ENCODE assay signal across 13 mouse cellular contexts in genomic region chr7:16916342-16917265, GRCm38 (mm10). TPM values are rescaled to one million over a fixed set of nuclear protein-coding genes. Genes with fewer than 3 reads are reported as not detected.
DNase-seq lines count a peak whose midpoint lies in the region; ATAC-seq and TF ChIP-seq lines count a peak whose summit lies in the region.
"Had no signal": no experiment of that assay in that cellular context is flagged by ENCODE, and none has a peak within 500 bp of the region (broad histone marks: within the 10 kb centered on the region; RNA-seq: fewer than 3 reads in every experiment).

No protein-coding gene starts in this region.

- peak; percentile 62 for DNase-seq in cerebellum, adult 11 months
- no peak for DNase-seq in hindbrain, postnatal 0 days (ENCODE audit: low spot score)
- DNase-seq in hindbrain, embryonic 11.5 days (ENCODE audit: low spot score) = no peak
- DNase-seq in liver, embryonic 14.5 days (ENCODE audit: low read depth in 3 of 3, low spot score in 3 of 3) = no peak
- DNase-seq in liver, embryonic 11.5 days (ENCODE audit: low spot score) = no peak
- peak; percentile 73 for DNase-seq in cerebellum, adult 11-12 months
- DNase-seq in ovary, postnatal 14 days (ENCODE audit: low spot score) = no peak
- DNase-seq: adrenal gland, postnatal 10 days; lung, adult 18-20 months; thymus, adult 2 months had no signal

- no peak overlapping the region for H3K4me2 ChIP-seq in hindbrain, postnatal 0 days (ENCODE audit: low read depth, low read length)
- no peak overlapping the region for H3K4me2 ChIP-seq in hindbrain, embryonic 11.5 days (replicated peaks; ENCODE audit: low read depth, low read length)
- H3K4me2 ChIP-seq in liver, embryonic 14.5 days (ENCODE audit: low read depth) = no peak overlapping the region
- H3K4me2 ChIP-seq in liver, embryonic 11.5 days = no peak overlapping the region
- H3K4me2 ChIP-seq: midbrain, embryonic 12.5 days had no signal

- no peak overlapping the region for H3K4me3 ChIP-seq in hindbrain, postnatal 0 days (ENCODE audit: low read length)
- H3K4me3 ChIP-seq in hindbrain, embryonic 11.5 days (ENCODE audit: low read depth, low read length) = no peak overlapping the region
- no peak overlapping the region for H3K4me3 ChIP-seq in liver, embryonic 14.5 days (ENCODE audit: insufficient read depth in 1 of 2, low read depth in 2 of 2, low read length in 2 of 2)
- H3K4me3 ChIP-seq in liver, embryonic 11.5 days (ENCODE audit: low read depth, low read length) = no peak overlapping the region
- H3K4me3 ChIP-seq: erythroblast, embryonic 14.5 days; midbrain, embryonic 12.5 days had no signal

- H3K36me3 ChIP-seq in hindbrain, postnatal 0 days (ENCODE audit: insufficient read depth, low read length) = peaks cover 41% of the 10 kb centered on the region
- H3K36me3 ChIP-seq in hindbrain, embryonic 11.5 days (ENCODE audit: control insufficient read depth, insufficient read depth, low read length) = peaks cover 11% of the 10 kb centered on the region
- peaks cover 40% of the 10 kb centered on the region for H3K36me3 ChIP-seq in liver, embryonic 14.5 days (replicated peaks; ENCODE audit: control insufficient read depth, insufficient read depth, low read depth)
- H3K36me3 ChIP-seq in liver, embryonic 11.5 days (ENCODE audit: control insufficient read depth, insufficient read depth, low read length) = peaks cover 48% of the 10 kb centered on the region

- peaks cover 22% of the 10 kb centered on the region for H3K4me1 ChIP-seq in hindbrain, postnatal 0 days (ENCODE audit: insufficient read depth, low read length)
- peaks cover 20% of the 10 kb centered on the region for H3K4me1 ChIP-seq in hindbrain, embryonic 11.5 days (replicated peaks; ENCODE audit: control insufficient read depth, insufficient read depth, low read length)
- H3K4me1 ChIP-seq in liver, embryonic 14.5 days (replicated peaks; ENCODE audit: control insufficient read depth in 2 of 2, insufficient read depth in 2 of 2, low read length in 1 of 2) = peaks cover 6 to 18% of the 10 kb centered on the region in 2 experiments; a peak in 3 of 4 replicates
- H3K4me1 ChIP-seq in liver, embryonic 11.5 days (replicated peaks; ENCODE audit: control insufficient read depth, insufficient read depth, low read length) = peaks cover 25% of the 10 kb centered on the region

- ATAC-seq in cerebellum, adult (ENCODE audit: insufficient number of reproducible peaks, low FRiP score, low TSS enrichment) = no peak
- no peak for ATAC-seq in hindbrain, postnatal 0 days
- no peak for ATAC-seq in hindbrain, embryonic 11.5 days (ENCODE audit: low FRiP score)
- no peak for ATAC-seq in liver, embryonic 14.5 days (ENCODE audit: insufficient read depth)
- ATAC-seq in liver, embryonic 11.5 days (replicated peaks; ENCODE audit: low FRiP score) = no peak

- no peak for TF ChIP-seq EP300 in liver, embryonic 14.5 days (IDR thresholded peaks at IDR 0.05; ENCODE audit: low read depth)

- no peak overlapping the region for H3K27ac ChIP-seq in hindbrain, postnatal 0 days
- H3K27ac ChIP-seq in hindbrain, embryonic 11.5 days (ENCODE audit: low read depth, low read length) = no peak overlapping the region
- no peak overlapping the region for H3K27ac ChIP-seq in liver, embryonic 14.5 days
- H3K27ac ChIP-seq in liver, embryonic 11.5 days (ENCODE audit: low read depth, low read length) = no peak overlapping the region
- H3K27ac ChIP-seq: midbrain, embryonic 12.5 days had no signal

- H3K9me3 ChIP-seq in hindbrain, postnatal 0 days (ENCODE audit: low read length) = no peaks in the 10 kb centered on the region
- no peaks in the 10 kb centered on the region for H3K9me3 ChIP-seq in hindbrain, embryonic 11.5 days (ENCODE audit: control insufficient read depth, low read length)
- no peaks in the 10 kb centered on the region for H3K9me3 ChIP-seq in liver, embryonic 14.5 days (ENCODE audit: control insufficient read depth, low read length)
- H3K9me3 ChIP-seq in liver, embryonic 11.5 days (ENCODE audit: control insufficient read depth, low read length) = no peaks in the 10 kb centered on the region
- H3K9me3 ChIP-seq: midbrain, embryonic 12.5 days had no signal

- 0 out of 2 replicates have a peak, but pooled peaks have one; percentile 3 for TF ChIP-seq CTCF in hindbrain, postnatal 0 days (IDR thresholded peaks at IDR 0.05; ENCODE audit: low read depth)
- TF ChIP-seq CTCF in liver, embryonic 14.5 days (IDR thresholded peaks at IDR 0.05; ENCODE audit: low read depth) = peak; percentile 6; the same call in 1 of the 2 replicates

- H3K27me3 ChIP-seq in hindbrain, postnatal 0 days (ENCODE audit: insufficient read depth, low read length) = no peaks in the 10 kb centered on the region
- no peaks in the 10 kb centered on the region for H3K27me3 ChIP-seq in hindbrain, embryonic 11.5 days (ENCODE audit: control insufficient read depth, insufficient read depth, low read length)
- no peaks in the 10 kb centered on the region for H3K27me3 ChIP-seq in liver, embryonic 14.5 days (ENCODE audit: control insufficient read depth, insufficient read depth, low read length)
- H3K27me3 ChIP-seq in liver, embryonic 11.5 days (replicated peaks; ENCODE audit: control insufficient read depth, insufficient read depth, low read length) = no peaks in the 10 kb centered on the region
- H3K27me3 ChIP-seq: midbrain, embryonic 12.5 days had no signal

- WGBS in hindbrain, postnatal 0 days = 70% methylated on average over 30 of the region's 30 CpGs
- WGBS in hindbrain, embryonic 11.5 days = 83% methylated on average over 30 of the region's 30 CpGs
- WGBS in liver, embryonic 14.5 days (ENCODE audit: insufficient replicate concordance) = 80% methylated on average over 30 of the region's 30 CpGs
- 78% methylated on average over 30 of the region's 30 CpGs for WGBS in liver, embryonic 11.5 days

- no peak overlapping the region for H3K9ac ChIP-seq in hindbrain, postnatal 0 days (replicated peaks; ENCODE audit: low read length)
- H3K9ac ChIP-seq in hindbrain, embryonic 11.5 days (ENCODE audit: low read depth, low read length) = no peak overlapping the region
- no peak overlapping the region for H3K9ac ChIP-seq in liver, embryonic 14.5 days (replicated peaks)
- H3K9ac ChIP-seq in liver, embryonic 11.5 days (ENCODE audit: low read depth, low read length) = no peak overlapping the region
- H3K9ac ChIP-seq: midbrain, embryonic 12.5 days had no signal

RNA-seq across cellular contexts. Expression of gene Calm3, which starts 7.3 kb away (rescaled TPM):
- total RNA-seq in hindbrain, postnatal 0 days (2014; rRNA removed) = 1,865 and 2,018 TPM in 2 replicates
- 435 and 441 TPM in 2 replicates for polyA plus RNA-seq in hindbrain, postnatal 0 days (2015; fragmentation: Nextera tagmentation; extraction: Ambion mirVana)
- 322 and 337 TPM in 2 replicates for polyA plus RNA-seq in hindbrain, embryonic 11.5 days (2014; fragmentation: Nextera tagmentation; extraction: Ambion mirVana)
- 72.2 and 90.3 TPM in 2 replicates for polyA plus RNA-seq in liver, embryonic 14.5 days (2012; rRNA removed)
- 115 and 122 TPM in 2 replicates for polyA plus RNA-seq in liver, embryonic 14.5 days (2014; fragmentation: Nextera tagmentation; extraction: Ambion mirVana)
- polyA plus RNA-seq in liver, embryonic 11.5 days (2014; fragmentation: Nextera tagmentation; extraction: Ambion mirVana) = 147 and 169 TPM in 2 replicates

RNA-seq across cellular contexts. Expression of gene Ptgir, which starts 10.3 kb away (rescaled TPM):
- 0.18 and 0.21 TPM in 2 replicates for total RNA-seq in hindbrain, postnatal 0 days (2014; rRNA removed)
- polyA plus RNA-seq in hindbrain, postnatal 0 days (2015; fragmentation: Nextera tagmentation; extraction: Ambion mirVana) = 0.05 TPM in 2 replicates
- polyA plus RNA-seq in hindbrain, embryonic 11.5 days (2014; fragmentation: Nextera tagmentation; extraction: Ambion mirVana) = 0.56 and 0.81 TPM in 2 replicates
- polyA plus RNA-seq in liver, embryonic 14.5 days (2012; rRNA removed) = 0.84 and 0.87 TPM in 2 replicates
- 0.88 and 1.2 TPM in 2 replicates for polyA plus RNA-seq in liver, embryonic 14.5 days (2014; fragmentation: Nextera tagmentation; extraction: Ambion mirVana)
- polyA plus RNA-seq in liver, embryonic 11.5 days (2014; fragmentation: Nextera tagmentation; extraction: Ambion mirVana) = 1.2 and 1.3 TPM in 2 replicates

RNA-seq across cellular contexts. Expression of gene Gng8, which starts 25.0 kb away (rescaled TPM):
- 4.1 TPM in 1 of 2 replicates, not detected in the other for total RNA-seq in hindbrain, postnatal 0 days (2014; rRNA removed)
- 0.62 and 4.7 TPM in 2 replicates for polyA plus RNA-seq in hindbrain, postnatal 0 days (2015; fragmentation: Nextera tagmentation; extraction: Ambion mirVana)
- polyA plus RNA-seq in hindbrain, embryonic 11.5 days (2014; fragmentation: Nextera tagmentation; extraction: Ambion mirVana) = 9.0 and 11.0 TPM in 2 replicates
- 0.44 and 0.47 TPM in 2 replicates for polyA plus RNA-seq in liver, embryonic 14.5 days (2012; rRNA removed)
- polyA plus RNA-seq in liver, embryonic 14.5 days (2014; fragmentation: Nextera tagmentation; extraction: Ambion mirVana) = not detected in 2 replicates
- 1.8 and 3.3 TPM in 2 replicates for polyA plus RNA-seq in liver, embryonic 11.5 days (2014; fragmentation: Nextera tagmentation; extraction: Ambion mirVana)
- polyA plus RNA-seq: erythroblast, embryonic 14.5 days had no signal

RNA-seq across cellular contexts. Expression of gene Pnmal2, which starts 27.9 kb away (rescaled TPM):
- 106 and 118 TPM in 2 replicates for total RNA-seq in hindbrain, postnatal 0 days (2014; rRNA removed)
- 138 and 139 TPM in 2 replicates for polyA plus RNA-seq in hindbrain, postnatal 0 days (2015; fragmentation: Nextera tagmentation; extraction: Ambion mirVana)
- 7.8 and 11.0 TPM in 2 replicates for polyA plus RNA-seq in hindbrain, embryonic 11.5 days (2014; fragmentation: Nextera tagmentation; extraction: Ambion mirVana)
- polyA plus RNA-seq in liver, embryonic 14.5 days (2012; rRNA removed) = 0.04 and 0.08 TPM in 2 replicates
- 0.08 and 0.14 TPM in 2 replicates for polyA plus RNA-seq in liver, embryonic 14.5 days (2014; fragmentation: Nextera tagmentation; extraction: Ambion mirVana)
- polyA plus RNA-seq in liver, embryonic 11.5 days (2014; fragmentation: Nextera tagmentation; extraction: Ambion mirVana) = 0.58 and 0.80 TPM in 2 replicates
- polyA plus RNA-seq: erythroblast, embryonic 14.5 days had no signal

RNA-seq across cellular contexts. Expression of gene Dact3, which starts 41.5 kb away (rescaled TPM):
- 85.9 and 95.6 TPM in 2 replicates for total RNA-seq in hindbrain, postnatal 0 days (2014; rRNA removed)
- 7.2 TPM in 2 replicates for polyA plus RNA-seq in hindbrain, postnatal 0 days (2015; fragmentation: Nextera tagmentation; extraction: Ambion mirVana)
- 7.6 and 8.0 TPM in 2 replicates for polyA plus RNA-seq in hindbrain, embryonic 11.5 days (2014; fragmentation: Nextera tagmentation; extraction: Ambion mirVana)
- 0.68 and 0.92 TPM in 2 replicates for polyA plus RNA-seq in liver, embryonic 14.5 days (2012; rRNA removed)
- polyA plus RNA-seq in liver, embryonic 14.5 days (2014; fragmentation: Nextera tagmentation; extraction: Ambion mirVana) = 0.09 and 0.14 TPM in 2 replicates
- polyA plus RNA-seq in liver, embryonic 11.5 days (2014; fragmentation: Nextera tagmentation; extraction: Ambion mirVana) = 2.5 and 2.6 TPM in 2 replicates

Comparison
In these comparisons a context has a peak if more than half of its experiments do, and no peak if none do; other contexts are left out.
1. DNase-seq: peak in cerebellum, adult 11 months (single experiment) and cerebellum, adult 11-12 months (single experiment); none in hindbrain, postnatal 0 days (single experiment), hindbrain, embryonic 11.5 days (single experiment), liver, embryonic 14.5 days (0 of 3), liver, embryonic 11.5 days (single experiment) and ovary, postnatal 14 days (single experiment).